Mouse (Mus musculus) cortical plate, adult 2 months (tissue): ENCODE measurements around the gene Robo1.

ENCODE experiments used
- CTCF ChIP-seq: fragments of 200-500 bp; IDR thresholded peaks from 2 replicates; pipeline ENCODE4 v1.5.1; 2011; ENCODE audit warnings: mild to moderate bottlenecking, control low read depth, low read length; ENCODE audit not compliant: insufficient read depth; ENCODE audit errors: extremely low read depth
- POLR2A ChIP-seq: fragments of 200-500 bp; IDR thresholded peaks from 2 replicates; pipeline ENCODE4 v1.6.1; 2011; ENCODE audit warnings: mild to moderate bottlenecking, low read length, control low read depth; ENCODE audit not compliant: insufficient read depth; ENCODE audit errors: extremely low read depth

- TF ChIP-seq POLR2A (no peak), CTCF (no peak)
These were observed 19.2 kb downstream of the Robo1 start for GRCm38 (mm10) chr16:72327321-72327720.
